Mouse (Mus musculus) hematopoietic stem cell, adult 5-6 weeks (primary cell): ENCODE measurements around the gene Lrrc17. TPM values are rescaled to one million over a fixed set of nuclear protein-coding genes. Genes with fewer than 3 reads are reported as not detected.
"Not testable (repeated sequence)": the region's sequence is repeated elsewhere in the genome, so short reads cannot be mapped to it uniquely, and the experiment has no call there.

Experiments used
- ATAC-seq, 2 experiments: fragments of 125-278 bp in 1 of 2; replicated peaks in 1 of 2; 2 replicates each; pipeline ENCODE4 v1.8.0; 2016 to 2017; ENCODE audit warnings: inconsistent platforms in 2 of 2, mild to moderate bottlenecking in 2 of 2, moderate number of reproducible peaks in 2 of 2, low read depth in 1 of 2, moderate TSS enrichment in 1 of 2; ENCODE audit not compliant: low FRiP score in 2 of 2, poor library complexity in 2 of 2, severe bottlenecking in 2 of 2, insufficient read depth in 1 of 2, low TSS enrichment in 1 of 2
- total RNA-seq: library from RNA; stranded (forward); fragments of 172-1452, 232-1000 nt; gene quantifications from 2 replicates; pipeline ENCODE4 v1.2.3, GENCODE M21; 2017

The Lrrc17 gene
- total RNA-seq, 1 experiment from 2014 or later, result not detected

- ATAC-seq, result no peak
These were observed 31.8 kb downstream of the Lrrc17 start for GRCm38 (mm10) chr5:21575210-21575550.

- ATAC-seq, result no peak
These were observed 34.8 kb downstream of the Lrrc17 start for GRCm38 (mm10) chr5:21578136-21578535.

GRCm38 (mm10) chr5:21586763-21587162, 43.4 kb downstream of the Lrrc17 start:
- peak; percentile 69 to 72 for ATAC-seq

GRCm38 (mm10) chr5:21587683-21588082, 44.3 kb downstream of the Lrrc17 start:
- ATAC-seq, result no peak

GRCm38 (mm10) chr5:21588220-21588619, 44.9 kb downstream of the Lrrc17 start:
- ATAC-seq, result no peak

- ATAC-seq, result no peak
These were observed 48.7 kb downstream of the Lrrc17 start for GRCm38 (mm10) chr5:21592106-21592505.

GRCm38 (mm10) chr5:21593201-21593709, 49.9 kb downstream of the Lrrc17 start:
- no peak for ATAC-seq

- ATAC-seq, result not testable (repeated sequence)
These were observed 56.2 kb downstream of the Lrrc17 start for GRCm38 (mm10) chr5:21599536-21599935.

GRCm38 (mm10) chr5:21599961-21600360, 56.6 kb downstream of the Lrrc17 start:
- no peak for ATAC-seq

GRCm38 (mm10) chr5:21605936-21606335, 62.6 kb downstream of the Lrrc17 start:
- ATAC-seq, result no peak

GRCm38 (mm10) chr5:21608311-21609304, 65.2 kb downstream of the Lrrc17 start:
- ATAC-seq, result no peak

- no peak for ATAC-seq
These were observed 67.6 kb downstream of the Lrrc17 start for GRCm38 (mm10) chr5:21610996-21611395.

GRCm38 (mm10) chr5:21614299-21614698, 70.9 kb downstream of the Lrrc17 start:
- peak; percentile 36 to 49; a peak in 1 of 4 replicates for ATAC-seq

GRCm38 (mm10) chr5:21616450-21617009, 73.2 kb downstream of the Lrrc17 start:
- ATAC-seq, result no peak

Other genes starting within 250 kb of the Lrrc17 start
- 30.7 and 36.7 TPM in 2 replicates for gene Fgl2, start 170.9 kb upstream of the Lrrc17 start, total RNA-seq
- gene Ccdc146, start 118.9 kb upstream of the Lrrc17 start, total RNA-seq, result not detected in 2 replicates
- 13.8 and 17.0 TPM in 2 replicates for gene Fam185a, start 118.6 kb upstream of the Lrrc17 start, total RNA-seq
- gene Fbxl13, start 102.1 kb downstream of the Lrrc17 start, total RNA-seq, result 0.56 TPM in 1 of 2 replicates, not detected in the other
- 77.6 and 103 TPM in 2 replicates for gene Armc10, start 102.3 kb downstream of the Lrrc17 start, total RNA-seq
- gene Napepld, start 157.8 kb downstream of the Lrrc17 start, total RNA-seq, result 1.6 TPM in 2 replicates
- gene Pmpcb, start 193.6 kb downstream of the Lrrc17 start, total RNA-seq, result 96.5 and 138 TPM in 2 replicates
- gene Dnajc2, start 241.7 kb downstream of the Lrrc17 start, total RNA-seq, result 149 and 210 TPM in 2 replicates
- gene Psmc2, start 241.7 kb downstream of the Lrrc17 start, total RNA-seq, result 75.9 and 87.3 TPM in 2 replicates